Mouse (Mus musculus) embryonic fibroblast, embryonic 13.5 days (primary cell): ENCODE results near the gene Plxnc1. TPM values are rescaled to one million over a fixed set of nuclear protein-coding genes. Genes with fewer than 3 reads are reported as not detected.

Experiments
- H3K27ac ChIP-seq: 2 replicates; pipeline ENCODE4 v1.5.1; 2012; ENCODE audit warnings: low read length, control low read depth, inconsistent platforms; ENCODE audit not compliant: insufficient read depth
- H3K4me1 ChIP-seq: 2 replicates; pipeline ENCODE4 v1.6.1; 2011; ENCODE audit warnings: low read length; ENCODE audit not compliant: control insufficient read depth, insufficient read depth
- H3K4me3 ChIP-seq: 2 replicates; pipeline ENCODE4 v1.5.1; 2011; ENCODE audit warnings: mild to moderate bottlenecking, control low read depth, low read length; ENCODE audit not compliant: insufficient read depth
- CTCF ChIP-seq: IDR thresholded peaks from 2 replicates; pipeline ENCODE4 v1.5.1; 2011; ENCODE audit warnings: mild to moderate bottlenecking, control low read depth, low read length, moderate library complexity, borderline replicate concordance; ENCODE audit not compliant: insufficient read depth
- POLR2A ChIP-seq: IDR thresholded peaks from 2 replicates; pipeline ENCODE4 v1.6.1; 2011; ENCODE audit warnings: low read depth, mild to moderate bottlenecking, control low read depth, low read length, moderate library complexity
- polyA plus RNA-seq: library from polyadenylated mRNA; stranded (reverse); fragments of >200 nt; gene quantifications from 2 replicates; pipeline ENCODE4 v1.2.4, GENCODE M21; 2011; ENCODE audit warnings: low read depth; ENCODE audit not compliant: missing spikeins, insufficient read length

The Plxnc1 gene
- polyA plus RNA-seq, 1 experiment, result 16.5 TPM

GRCm38 (mm10) chr10:94883216-94883615 lies 61.4 kb downstream of the Plxnc1 start:
- Histone ChIP-seq H3K4me3 (no peak overlapping the region), H3K4me1 (no peaks in the 10 kb centered on the region), H3K27ac (no peak overlapping the region)
- TF ChIP-seq CTCF (no peak), POLR2A (no peak)

- no peak overlapping the region for H3K4me3 ChIP-seq
- no peak overlapping the region for H3K27ac ChIP-seq
- H3K4me1 ChIP-seq, result no peaks in the 10 kb centered on the region; the same call in 1 of the 2 replicates
- no peak for TF ChIP-seq CTCF
- TF ChIP-seq POLR2A, result no peak
These were observed 73.1 kb downstream of the Plxnc1 start for GRCm38 (mm10) chr10:94871506-94871905.

- Histone ChIP-seq H3K27ac (no peak overlapping the region), H3K4me3 (no peak overlapping the region), H3K4me1 (no peaks in the 10 kb centered on the region; the same call in 1 of the 2 replicates)
- TF ChIP-seq POLR2A (no peak), CTCF (no peak)
These were observed 73.5 kb downstream of the Plxnc1 start for GRCm38 (mm10) chr10:94871102-94871501.

- H3K27ac ChIP-seq, result no peak overlapping the region
- H3K4me3 ChIP-seq, result no peak overlapping the region
- no peaks in the 10 kb centered on the region; the same call in 1 of the 2 replicates for H3K4me1 ChIP-seq
- TF ChIP-seq CTCF (no peak), POLR2A (no peak)
These were observed 77.4 kb downstream of the Plxnc1 start for GRCm38 (mm10) chr10:94866995-94867856.

GRCm38 (mm10) chr10:94865206-94865605 lies 79.4 kb downstream of the Plxnc1 start:
- TF ChIP-seq CTCF, result no peak
- no peak for TF ChIP-seq POLR2A
- no peak overlapping the region for H3K27ac ChIP-seq
- H3K4me3 ChIP-seq, result no peak overlapping the region
- H3K4me1 ChIP-seq, result no peaks in the 10 kb centered on the region; the same call in 1 of the 2 replicates

- Histone ChIP-seq H3K4me3 (no peak overlapping the region), H3K4me1 (no peaks in the 10 kb centered on the region; the same call in 1 of the 2 replicates), H3K27ac (no peak overlapping the region)
- TF ChIP-seq CTCF, result no peak
- no peak for TF ChIP-seq POLR2A
These were observed 80.3 kb downstream of the Plxnc1 start for GRCm38 (mm10) chr10:94864199-94864928.

GRCm38 (mm10) chr10:94863251-94863650 lies 81.4 kb downstream of the Plxnc1 start:
- H3K4me3 ChIP-seq, result no peak overlapping the region
- TF ChIP-seq CTCF (no peak), POLR2A (no peak)

GRCm38 (mm10) chr10:94860870-94861269 lies 83.8 kb downstream of the Plxnc1 start:
- Histone ChIP-seq H3K4me3 (no peak overlapping the region), H3K27ac (no peak overlapping the region), H3K4me1 (no peaks in the 10 kb centered on the region)
- TF ChIP-seq POLR2A, result no peak
- no peak for TF ChIP-seq CTCF

More at GRCm38 (mm10) chr10:94863251-94863650, 81.4 kb downstream of the Plxnc1 start:
- Histone ChIP-seq H3K27ac (no peak overlapping the region), H3K4me1 (no peaks in the 10 kb centered on the region; the same call in 1 of the 2 replicates)

GRCm38 (mm10) chr10:94858277-94859033 lies 86.2 kb downstream of the Plxnc1 start:
- no peak overlapping the region for H3K4me3 ChIP-seq
- no peak for TF ChIP-seq POLR2A
- no peak for TF ChIP-seq CTCF
- H3K27ac ChIP-seq, result no peak overlapping the region
- H3K4me1 ChIP-seq, result no peaks in the 10 kb centered on the region

GRCm38 (mm10) chr10:94850565-94850964 lies 94.1 kb downstream of the Plxnc1 start:
- no peaks in the 10 kb centered on the region for H3K4me1 ChIP-seq
- TF ChIP-seq CTCF (no peak), POLR2A (no peak)
- no peak overlapping the region for H3K27ac ChIP-seq
- H3K4me3 ChIP-seq, result no peak overlapping the region
